Mouse (Mus musculus): ENCODE measurements at regions not wholly inside any gene's neighbourhood (a gene's known extent, or its start where the extent isn't known, plus 50 kb on each side); places are given as distances from the start of the nearest gene placed in this dataset.

DNA sequence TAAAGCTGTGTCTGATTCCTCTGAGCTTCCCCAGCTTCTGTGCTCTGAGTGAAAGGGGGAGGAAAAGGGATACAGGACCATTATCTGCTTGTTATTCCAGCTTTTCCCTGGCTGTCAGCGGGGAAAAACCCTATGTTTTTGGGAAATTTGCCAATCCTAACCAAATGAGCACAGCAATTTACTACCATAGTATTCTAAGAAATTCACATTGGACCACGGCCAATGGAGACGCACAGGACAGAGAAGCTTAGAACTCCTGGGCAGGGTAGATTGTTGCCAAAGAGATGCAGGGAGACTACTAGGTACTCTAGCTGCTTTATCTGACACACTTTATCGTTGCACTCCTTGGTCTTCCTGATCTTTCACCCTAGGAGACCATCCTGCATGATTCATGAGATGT is 303.2 kb downstream of the Olfm3 start:
- TF ChIP-seq POLR2A (IDR thresholded peaks at IDR 0.05; ENCODE audit: borderline replicate concordance, extremely low read depth, insufficient read depth, insufficient read length, poor library complexity, severe bottlenecking) (no peak), CTCF (IDR thresholded peaks at IDR 0.05; ENCODE audit: borderline replicate concordance, extremely low read depth, insufficient read depth, insufficient read length) (no peak)
- peak; percentile 85 for DNase-seq (ENCODE audit: low read depth)

DNA sequence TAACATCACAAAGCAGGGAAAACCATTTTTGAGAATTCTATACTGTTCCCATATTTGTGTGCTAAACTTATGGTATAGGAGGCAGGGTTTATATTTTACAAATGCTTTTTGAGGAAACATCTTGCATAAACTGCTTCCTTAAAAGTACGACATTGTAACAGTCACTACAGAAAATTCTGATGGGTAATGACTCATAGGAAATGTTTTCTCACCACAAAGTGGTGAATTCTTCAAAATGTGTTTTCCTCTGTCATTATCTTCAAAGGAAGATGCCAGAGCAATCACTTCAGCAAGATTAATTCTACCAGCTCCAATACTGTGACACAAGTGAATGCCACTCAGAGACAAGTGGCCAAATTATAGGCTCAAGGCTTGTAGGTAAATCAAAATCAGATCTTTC is 308.0 kb downstream of the Olfm3 start:
- no peak for DNase-seq (ENCODE audit: low read depth)

DNA sequence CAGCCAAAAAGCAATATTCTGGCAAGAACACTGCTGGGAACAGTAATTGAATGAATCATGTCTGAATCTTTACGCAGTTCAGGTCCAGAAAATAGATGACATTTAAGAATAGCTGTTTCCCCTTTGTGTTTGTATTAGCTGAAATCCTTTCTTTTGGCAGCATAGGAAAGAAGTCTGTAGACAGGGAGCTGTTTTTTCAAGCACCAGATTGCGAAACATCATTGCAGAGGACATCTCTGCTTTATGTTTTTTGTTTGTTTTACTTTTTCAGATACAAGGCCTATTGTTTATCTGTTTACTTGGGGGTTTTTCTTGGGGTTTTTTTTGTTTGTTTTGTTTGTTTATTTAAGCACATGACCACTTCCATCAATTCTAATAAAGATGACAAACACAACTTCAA is 309.6 kb downstream of the Olfm3 start:
- TF ChIP-seq POLR2A (IDR thresholded peaks at IDR 0.05; ENCODE audit: borderline replicate concordance, extremely low read depth, insufficient read depth, insufficient read length, poor library complexity, severe bottlenecking), result no peak
- no peak for TF ChIP-seq CTCF (IDR thresholded peaks at IDR 0.05; ENCODE audit: borderline replicate concordance, extremely low read depth, insufficient read depth, insufficient read length)
- DNase-seq (ENCODE audit: low read depth), result peak; percentile 31

More for the DNA sequence above, 308.0 kb downstream of the Olfm3 start:
- no peak for TF ChIP-seq CTCF (IDR thresholded peaks at IDR 0.05; ENCODE audit: borderline replicate concordance, extremely low read depth, insufficient read depth, insufficient read length)
- TF ChIP-seq POLR2A (IDR thresholded peaks at IDR 0.05; ENCODE audit: borderline replicate concordance, extremely low read depth, insufficient read depth, insufficient read length, poor library complexity, severe bottlenecking), result no peak

DNA sequence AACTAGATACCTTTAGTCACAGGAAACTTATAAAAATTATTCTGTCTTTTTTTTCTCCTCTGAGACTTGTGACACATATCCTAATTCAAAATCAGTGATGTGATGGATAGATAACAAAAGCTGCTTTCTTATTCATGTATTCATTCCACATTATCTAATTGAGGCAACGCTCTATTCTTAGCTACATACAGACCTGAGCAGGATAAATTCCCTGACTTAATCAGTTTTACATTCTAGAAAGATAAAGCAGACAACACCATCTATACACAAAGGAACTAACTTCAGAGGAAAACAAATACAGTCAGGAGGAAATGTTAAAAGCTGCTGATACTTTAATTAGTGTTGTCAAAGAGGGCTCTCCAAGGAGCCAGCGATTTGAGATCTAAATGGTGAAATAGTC is 336.6 kb downstream of the Olfm3 start:
- peak; percentile 40 for DNase-seq (ENCODE audit: low read depth)
- TF ChIP-seq CTCF (IDR thresholded peaks at IDR 0.05; ENCODE audit: borderline replicate concordance, extremely low read depth, insufficient read depth, insufficient read length) (no peak), POLR2A (IDR thresholded peaks at IDR 0.05; ENCODE audit: borderline replicate concordance, extremely low read depth, insufficient read depth, insufficient read length, poor library complexity, severe bottlenecking) (no peak)

DNA sequence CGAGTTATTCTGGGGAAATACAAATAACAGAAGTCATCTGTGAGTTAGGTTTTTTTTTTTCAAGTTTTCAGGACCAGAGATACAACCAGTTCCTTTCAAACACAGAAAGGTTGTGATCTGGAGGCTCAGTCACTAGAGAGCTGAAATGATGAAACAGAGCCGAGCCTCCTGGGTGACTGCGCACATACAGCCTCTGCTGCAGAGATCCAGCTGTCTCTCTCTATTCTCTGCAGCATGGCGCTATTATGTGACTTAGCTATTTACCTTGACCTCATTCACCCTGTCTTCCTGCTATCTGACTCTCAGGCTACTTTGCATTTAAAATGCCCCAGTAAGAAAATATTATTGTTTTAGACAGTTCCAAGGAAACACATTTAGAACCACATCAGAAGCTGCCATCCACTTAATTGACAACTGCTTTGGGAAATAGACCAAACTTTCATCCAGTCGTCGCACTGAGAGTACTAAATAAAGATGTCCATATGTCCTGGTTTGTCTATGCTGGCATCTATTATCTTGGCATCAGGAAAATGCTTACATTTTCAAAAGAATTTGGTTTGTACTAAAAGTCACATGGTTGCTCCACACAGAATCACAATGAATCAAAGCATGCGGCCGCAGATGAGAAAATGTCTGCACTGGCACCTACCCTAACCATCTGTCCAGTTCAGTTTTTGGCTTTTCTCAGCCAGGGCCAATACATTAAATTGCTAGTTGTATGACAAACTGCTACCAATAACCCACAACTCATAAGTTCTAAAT is 348.9 kb downstream of the Olfm3 start:
- TF ChIP-seq POLR2A (IDR thresholded peaks at IDR 0.05; ENCODE audit: borderline replicate concordance, extremely low read depth, insufficient read depth, insufficient read length, poor library complexity, severe bottlenecking) (no peak), CTCF (IDR thresholded peaks at IDR 0.05; ENCODE audit: borderline replicate concordance, extremely low read depth, insufficient read depth, insufficient read length) (no peak)
- peak; percentile 61 for DNase-seq (ENCODE audit: low read depth)

DNA sequence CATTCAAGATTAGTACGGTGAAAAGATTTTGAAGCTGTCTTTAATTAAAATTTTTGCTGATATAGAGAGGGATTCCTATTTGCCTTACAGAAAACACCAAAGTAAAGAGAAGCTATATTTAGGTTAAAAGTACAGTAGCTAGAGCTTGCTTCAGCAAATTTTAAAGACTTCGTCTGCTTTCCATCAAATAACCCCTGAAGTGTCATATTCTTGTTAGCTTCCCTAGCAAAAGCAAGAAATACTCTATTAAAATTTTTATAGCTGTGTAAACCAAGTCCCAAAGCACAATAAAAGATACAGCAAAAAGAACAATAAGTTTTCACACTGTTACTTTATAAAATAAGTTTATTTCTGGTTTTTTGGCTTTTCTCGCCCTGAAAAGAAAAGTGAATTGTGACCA is 372.3 kb downstream of the Olfm3 start:
- TF ChIP-seq POLR2A (IDR thresholded peaks at IDR 0.05; ENCODE audit: borderline replicate concordance, extremely low read depth, insufficient read depth, insufficient read length, poor library complexity, severe bottlenecking), result no peak
- no peak for TF ChIP-seq CTCF (IDR thresholded peaks at IDR 0.05; ENCODE audit: borderline replicate concordance, extremely low read depth, insufficient read depth, insufficient read length)
- DNase-seq (ENCODE audit: low read depth), result no peak

DNA sequence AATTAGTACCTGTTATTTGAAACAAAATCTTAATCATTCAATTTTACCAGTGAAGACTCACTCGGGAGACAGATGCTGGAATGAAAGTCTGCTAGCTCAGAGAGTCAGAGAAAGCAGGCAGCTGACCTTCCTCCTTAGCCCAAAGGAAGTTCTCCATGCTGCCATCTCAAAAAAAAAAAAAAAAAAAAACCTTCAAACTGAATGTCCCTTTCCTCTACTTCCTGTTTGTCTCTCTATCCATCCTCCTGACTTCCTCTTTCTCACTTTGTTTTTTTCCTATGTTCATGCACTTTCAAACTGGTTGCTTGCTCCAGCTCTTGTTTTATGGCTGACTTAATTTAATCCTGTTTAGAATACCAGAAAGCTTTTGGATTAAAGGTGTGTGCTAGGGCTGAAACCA is 377.4 kb downstream of the Olfm3 start:
- no peak for DNase-seq (ENCODE audit: low read depth)
- TF ChIP-seq POLR2A (IDR thresholded peaks at IDR 0.05; ENCODE audit: borderline replicate concordance, extremely low read depth, insufficient read depth, insufficient read length, poor library complexity, severe bottlenecking), result no peak
- no peak for TF ChIP-seq CTCF (IDR thresholded peaks at IDR 0.05; ENCODE audit: borderline replicate concordance, extremely low read depth, insufficient read depth, insufficient read length)

DNA sequence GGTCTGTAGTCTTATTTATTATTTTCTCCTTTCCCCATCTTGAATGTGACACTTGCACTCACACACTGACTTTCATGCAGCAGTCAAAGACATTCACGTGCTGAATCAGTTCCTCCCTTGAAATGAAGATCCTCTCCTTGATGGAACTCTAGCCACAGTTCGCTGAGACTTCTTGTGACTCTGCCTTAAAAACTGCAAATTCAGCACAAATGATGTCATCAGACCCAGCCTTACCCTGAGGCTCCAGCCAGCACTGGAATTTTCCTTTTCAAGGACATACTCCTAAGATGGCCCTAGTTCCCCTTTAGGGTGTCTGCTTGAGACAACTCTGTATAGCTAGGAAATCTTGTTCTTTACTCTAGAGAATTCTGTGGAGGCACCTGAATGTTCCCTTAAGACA is 380.6 kb downstream of the Olfm3 start:
- DNase-seq (ENCODE audit: low read depth), result no peak
- TF ChIP-seq CTCF (IDR thresholded peaks at IDR 0.05; ENCODE audit: borderline replicate concordance, extremely low read depth, insufficient read depth, insufficient read length) (no peak), POLR2A (IDR thresholded peaks at IDR 0.05; ENCODE audit: borderline replicate concordance, extremely low read depth, insufficient read depth, insufficient read length, poor library complexity, severe bottlenecking) (no peak)
